24 mouse cellular contexts compared by ENCODE assay signal in the genomic region with DNA sequence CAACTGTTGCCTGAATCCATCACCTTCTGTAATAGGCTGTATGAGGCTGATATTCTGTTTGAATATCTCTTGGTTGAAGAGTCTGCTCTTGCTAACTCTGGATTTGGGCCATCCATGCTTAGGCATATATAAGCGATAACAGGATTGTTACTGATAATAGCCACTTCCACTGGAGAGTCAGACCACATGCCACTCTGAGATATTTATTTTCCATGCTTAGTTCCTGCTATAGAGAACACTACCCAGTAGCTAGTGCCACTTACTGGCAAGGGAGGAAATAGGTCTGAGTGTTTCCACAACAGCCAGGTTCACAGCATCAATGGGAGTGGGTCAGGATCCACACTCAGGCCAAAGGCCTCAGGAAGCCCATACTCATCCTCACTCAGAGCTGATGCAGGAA. TPM values are rescaled to one million over a fixed set of nuclear protein-coding genes. Genes with fewer than 3 reads are reported as not detected.
DNase-seq lines count a peak whose midpoint lies in the region; ATAC-seq and TF ChIP-seq lines count a peak whose summit lies in the region.
"Had no signal": no experiment of that assay in that cellular context is flagged by ENCODE, and none has a peak within 500 bp of the region (broad histone marks: within the 10 kb centered on the region; RNA-seq: fewer than 3 reads in every experiment).

No protein-coding gene starts in this region.

- 85% methylated on average over 1 of the region's 1 CpGs for WGBS in lung, embryonic 16.5 days

- H3K79me2 ChIP-seq in CH12.LX (replicated peaks; ENCODE audit: control insufficient read depth, extremely low read depth, insufficient read depth, poor library complexity, severe bottlenecking), result no peaks in the 10 kb centered on the region

- in situ Hi-C loops in CH12.LX (cut with MboI; ENCODE audit: low pct_ligation_motif_present, low pct_unique_long_range_greater_than_20kb, low sequenced_read_pairs), result no loop called here

- H3K4me1 ChIP-seq in lung, embryonic 16.5 days (replicated peaks; ENCODE audit: control insufficient read depth, insufficient read depth, low read length), result no peaks in the 10 kb centered on the region
- H3K4me1 ChIP-seq in CH12.LX (ENCODE audit: control insufficient read depth in 1 of 2, insufficient read depth in 2 of 2), result no peaks in the 10 kb centered on the region
- H3K4me1 ChIP-seq: embryonic facial prominence, embryonic 13.5 days; embryonic facial prominence, embryonic 15.5 days; forebrain, embryonic 10.5 days; forebrain, embryonic 12.5 days had no signal

- TF ChIP-seq POLR2A in CH12.LX (IDR thresholded peaks at IDR 0.05; ENCODE audit: low read depth, low read length), result no peak

- H3K36me3 ChIP-seq in lung, embryonic 16.5 days (ENCODE audit: control insufficient read depth, insufficient read depth, low read length), result no peaks in the 10 kb centered on the region
- no peaks in the 10 kb centered on the region for H3K36me3 ChIP-seq in CH12.LX (replicated peaks in 1 of 2; ENCODE audit: control insufficient read depth in 1 of 2, insufficient read depth in 1 of 2, low read length in 1 of 2)
- H3K36me3 ChIP-seq: embryonic facial prominence, embryonic 13.5 days; embryonic facial prominence, embryonic 15.5 days; forebrain, embryonic 10.5 days; forebrain, embryonic 12.5 days had no signal

- no peaks in the 10 kb centered on the region for H3K9me3 ChIP-seq in lung, embryonic 16.5 days (ENCODE audit: control insufficient read depth, low read length)
- peaks cover 1% of the 10 kb centered on the region for H3K9me3 ChIP-seq in CH12.LX (replicated peaks; ENCODE audit: low read length)
- H3K9me3 ChIP-seq: embryonic facial prominence, embryonic 13.5 days; embryonic facial prominence, embryonic 15.5 days; forebrain, embryonic 10.5 days; forebrain, embryonic 12.5 days had no signal

- dilution Hi-C loops in CH12.LX (cut with MboI; ENCODE audit: extremely low pct_ligation_motif_present, extremely low pct_unique_long_range_greater_than_20kb, low sequenced_read_pairs), result no loop called here

- no peaks in the 10 kb centered on the region for H3K27me3 ChIP-seq in lung, embryonic 16.5 days (ENCODE audit: control insufficient read depth, insufficient read depth, low read depth, low read length)
- H3K27me3 ChIP-seq in CH12.LX (replicated peaks), result no peaks in the 10 kb centered on the region
- H3K27me3 ChIP-seq: embryonic facial prominence, embryonic 13.5 days; embryonic facial prominence, embryonic 15.5 days; forebrain, embryonic 12.5 days had no signal

- DNase-seq in lung, postnatal 10 days, result no peak
- peak; percentile 28 for DNase-seq in lung, postnatal 25 days (ENCODE audit: low spot score)
- no peak for DNase-seq in lung, postnatal 14 days
- no peak for DNase-seq in CH12.LX (ENCODE audit: extremely low read depth)
- DNase-seq: adrenal gland, adult 2 months; adrenal gland, postnatal 10 days; adrenal gland, postnatal 25 days; B cell, adult 2 months; cerebellum, adult 11 months; cerebellum, adult 18-20 months; cerebellum, adult 8-10 months; cerebellum, adult 9-11 months; cerebellum, postnatal 14 days; cerebellum, postnatal 36 days; embryo, embryonic 11 days had no signal

- no peak overlapping the region for H3K9ac ChIP-seq in lung, embryonic 16.5 days (ENCODE audit: low read length)
- no peak overlapping the region for H3K9ac ChIP-seq in CH12.LX (ENCODE audit: insufficient read depth, low read depth)
- H3K9ac ChIP-seq: embryonic facial prominence, embryonic 13.5 days; embryonic facial prominence, embryonic 15.5 days; forebrain, embryonic 12.5 days had no signal

- TF ChIP-seq RAD21 in CH12.LX (IDR thresholded peaks at IDR 0.05; ENCODE audit: low read depth, low read length), result peak; percentile 19; the same call in 1 of the 2 replicates

- TF ChIP-seq CTCF in CH12.LX (conservative IDR thresholded peaks at IDR 0.05 in 1 of 2, IDR thresholded peaks at IDR 0.05 in 1 of 2; ENCODE audit: low read depth in 2 of 2, low read length in 2 of 2), result no peak

- ATAC-seq in lung, embryonic 16.5 days (ENCODE audit: low read depth), result peak; percentile 62
- ATAC-seq: CD4-positive, CD25-positive, alpha-beta regulatory T cell, adult 4 months; forebrain, embryonic 14.5 days; forebrain, embryonic 16.5 days had no signal

- H3K27ac ChIP-seq in lung, embryonic 16.5 days (ENCODE audit: low read length), result no peak overlapping the region
- no peak overlapping the region for H3K27ac ChIP-seq in CH12.LX (ENCODE audit: insufficient read depth, low read depth)
- H3K27ac ChIP-seq: embryonic facial prominence, embryonic 13.5 days; embryonic facial prominence, embryonic 15.5 days; forebrain, embryonic 10.5 days; forebrain, embryonic 12.5 days had no signal

- H3K4me2 ChIP-seq in lung, embryonic 16.5 days (ENCODE audit: low read depth, low read length), result no peak overlapping the region
- no peak overlapping the region for H3K4me2 ChIP-seq in CH12.LX (ENCODE audit: insufficient read depth, low read depth, poor library complexity, severe bottlenecking)
- H3K4me2 ChIP-seq: embryonic facial prominence, embryonic 13.5 days; embryonic facial prominence, embryonic 15.5 days; forebrain, embryonic 12.5 days had no signal

- TF ChIP-seq EP300 in CH12.LX (IDR thresholded peaks at IDR 0.05; ENCODE audit: low read length), result no peak

- H3K4me3 ChIP-seq in lung, embryonic 16.5 days (ENCODE audit: low read length), result no peak overlapping the region
- no peak overlapping the region for H3K4me3 ChIP-seq in CH12.LX (replicated peaks in 1 of 3; ENCODE audit: low read depth in 2 of 3, low read length in 2 of 3, poor library complexity in 1 of 3)
- H3K4me3 ChIP-seq: embryonic facial prominence, embryonic 13.5 days; embryonic facial prominence, embryonic 15.5 days; erythroblast, embryonic 14.5 days; forebrain, embryonic 10.5 days; forebrain, embryonic 12.5 days had no signal

TF ChIP-seq in CH12.LX, 34 proteins besides CTCF, POLR2A, EP300 and RAD21:
- no peak for TF ChIP-seq PAX5 (IDR thresholded peaks at IDR 0.05; ENCODE audit: low read length)
- TF ChIP-seq MEF2A (IDR thresholded peaks at IDR 0.05; ENCODE audit: borderline replicate concordance, low read depth, low read length), result no peak
- no peak for TF ChIP-seq JUND (conservative IDR thresholded peaks at IDR 0.05; ENCODE audit: low read depth, low read length)
- no peak for TF ChIP-seq MAX (IDR thresholded peaks at IDR 0.05; ENCODE audit: low read length)
- no peak for TF ChIP-seq JUN (IDR thresholded peaks at IDR 0.05; ENCODE audit: insufficient read depth, low read depth, low read length)
- TF ChIP-seq NRF1 (IDR thresholded peaks at IDR 0.05; ENCODE audit: low read depth, low read length), result no peak
- TF ChIP-seq MAZ (IDR thresholded peaks at IDR 0.05; ENCODE audit: low read depth, low read length), result no peak
- no peak for TF ChIP-seq HCFC1 (IDR thresholded peaks at IDR 0.05; ENCODE audit: low read depth, low read length)
- TF ChIP-seq ZKSCAN1 (IDR thresholded peaks at IDR 0.05; ENCODE audit: borderline replicate concordance, low read depth, low read length), result no peak
- TF ChIP-seq TCF12 (IDR thresholded peaks at IDR 0.05; ENCODE audit: low read depth, low read length), result no peak

RNA-seq across cellular contexts. Expression of a gene that starts 53.6 kb away (rescaled TPM):
- polyA plus RNA-seq in lung, embryonic 16.5 days (2015; fragmentation: Nextera tagmentation; extraction: Ambion mirVana), result 657 and 669 TPM in 2 replicates
- total RNA-seq in CH12.LX (2012; rRNA removed) (5,582 and 6,330 TPM in 2 replicates), CH12.LX (2014; rRNA removed) (4,885 and 5,265 TPM in 2 replicates)
- polyA plus RNA-seq in CH12.LX (2012; ENCODE audit: insufficient read length, low read depth), result 3,744 and 4,313 TPM in 2 replicates
